Mouse (Mus musculus) forebrain, embryonic 14.5 days (tissue): Measurements from ENCODE around the gene Lypd6b. TPM values are rescaled to one million over a fixed set of nuclear protein-coding genes. Genes with fewer than 3 reads are reported as not detected.

Experiments used
- ATAC-seq: fragments of 200-750 bp; cut with Nextera tagmentation; 2 replicates; pipeline ENCODE4 v1.8.0; 2017; ENCODE audit warnings: mild to moderate bottlenecking, moderate library complexity
- DNase-seq: peaks from one replicate; pipeline ENCODE4 v3.0.0-alpha.2; 2015; ENCODE audit warnings: low spot score
- H3K27ac ChIP-seq: fragments of 300-500 bp; sonication (generic); 2 replicates; pipeline ENCODE4 v1.5.1; 2014; ENCODE audit warnings: low read depth, mild to moderate bottlenecking, control low read depth, low read length, moderate library complexity
- H3K27me3 ChIP-seq: fragments of 300-500 bp; sonication (generic); replicated peaks from 2 replicates; pipeline ENCODE4 v1.6.1; 2014; ENCODE audit warnings: low read length, control low read depth, mixed read lengths; ENCODE audit not compliant: control insufficient read depth, insufficient read depth
- H3K36me3 ChIP-seq: fragments of 300-500 bp; sonication (generic); 2 replicates; pipeline ENCODE4 v1.6.1; 2014; ENCODE audit warnings: low read length, control low read depth; ENCODE audit not compliant: control insufficient read depth, insufficient read depth
- H3K4me1 ChIP-seq: fragments of 300-500 bp; sonication (generic); 2 replicates; pipeline ENCODE4 v1.6.1; 2014; ENCODE audit warnings: antibody characterized with exemption, low read length, control low read depth; ENCODE audit not compliant: control insufficient read depth, insufficient read depth
- H3K4me2 ChIP-seq: fragments of 300-500 bp; sonication (generic); 2 replicates; pipeline ENCODE4 v1.6.1; 2014; ENCODE audit warnings: mild to moderate bottlenecking, control low read depth, low read length
- H3K4me3 ChIP-seq: fragments of 300-500 bp; sonication (generic); 2 replicates; pipeline ENCODE4 v1.5.1; 2014; ENCODE audit warnings: low read depth, low read length, control low read depth
- H3K9ac ChIP-seq: fragments of 300-500 bp; sonication (generic); 2 replicates; pipeline ENCODE4 v1.6.1; 2014; ENCODE audit warnings: mild to moderate bottlenecking, low read length, control low read depth, moderate library complexity
- H3K9me3 ChIP-seq: fragments of 300-500 bp; sonication (generic); replicated peaks from 2 replicates; pipeline ENCODE4 v1.6.1; 2016; ENCODE audit warnings: low read length, control low read depth, mixed read lengths; ENCODE audit not compliant: control insufficient read depth
- WGBS: fragments of 180-500 bp; shearing (Covaris S2); extraction: QIAGEN DNeasy Blood & Tissue Kit; methylation state at CpG from one replicate; pipeline ENCODE4 v1.1.7; 2014; 5-methylcytosine and 5-hydroxymethylcytosine counted together
- polyA plus RNA-seq: library from polyadenylated mRNA; unstranded; fragments of >200 nt; fragmentation: Nextera tagmentation; extraction: Ambion mirVana; gene quantifications from 2 replicates; pipeline ENCODE4 v1.2.1, GENCODE M21; 2014

The Lypd6b gene
- polyA plus RNA-seq = 8.7 and 10.7 TPM in 2 replicates

DNA sequence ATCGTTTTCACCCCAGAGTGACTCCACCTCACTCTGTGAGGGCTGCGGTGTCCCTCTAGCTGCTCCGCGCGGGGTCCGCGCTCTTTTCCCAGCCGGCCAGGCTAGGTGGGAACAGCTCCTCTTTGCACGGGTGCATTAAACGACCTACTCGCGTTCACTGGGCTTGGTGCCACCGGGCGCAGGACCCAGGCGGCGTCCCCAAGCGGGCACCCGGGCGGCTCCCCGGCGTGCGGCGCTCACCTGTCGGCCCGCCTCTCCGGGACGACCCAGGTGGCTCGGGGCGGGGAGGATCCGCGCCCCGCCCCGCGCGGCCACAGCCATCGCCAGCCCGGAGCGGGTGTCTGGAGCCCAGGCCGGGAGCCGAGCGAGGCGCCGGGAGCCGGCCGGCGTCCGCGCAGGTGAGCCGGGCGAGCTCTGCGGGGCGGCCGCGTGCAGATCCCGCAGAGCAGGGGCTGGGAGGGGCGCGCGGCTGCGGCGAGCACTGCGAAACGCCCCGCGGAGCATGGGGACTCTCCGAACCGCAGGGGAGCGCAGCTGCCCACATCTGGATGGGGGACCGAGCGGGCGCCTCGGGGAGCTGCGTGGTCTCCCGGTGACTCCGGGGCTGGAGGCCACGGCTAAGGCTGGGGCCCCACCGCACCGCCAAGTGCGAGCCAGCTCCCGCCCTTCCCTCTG lies at the start of gene Lypd6b:
Lypd6b (plus strand) TSS at position 313 of the 675 bp plus-strand sequence.
- ATAC-seq (peak; percentile 69), DNase-seq (peak; percentile 37)
- H3K4me2 ChIP-seq = peak within 1 kb of the TSS; percentile 100
- no peaks in the 10 kb centered on the region for H3K36me3 ChIP-seq
- peaks cover 5% of the 10 kb centered on the region for H3K4me1 ChIP-seq
- under 1% methylated on average over 79 of the region's 79 CpGs for WGBS
- H3K9me3 ChIP-seq = no peaks in the 10 kb centered on the region
- no peak within 1 kb of the TSS for H3K27ac ChIP-seq
- peak within 1 kb of the TSS; percentile 76 for H3K9ac ChIP-seq
- peak within 1 kb of the TSS; percentile 61 for H3K4me3 ChIP-seq
- H3K27me3 ChIP-seq = peaks cover 4% of the 10 kb centered on the region; the same call in 1 of the 2 replicates

DNA sequence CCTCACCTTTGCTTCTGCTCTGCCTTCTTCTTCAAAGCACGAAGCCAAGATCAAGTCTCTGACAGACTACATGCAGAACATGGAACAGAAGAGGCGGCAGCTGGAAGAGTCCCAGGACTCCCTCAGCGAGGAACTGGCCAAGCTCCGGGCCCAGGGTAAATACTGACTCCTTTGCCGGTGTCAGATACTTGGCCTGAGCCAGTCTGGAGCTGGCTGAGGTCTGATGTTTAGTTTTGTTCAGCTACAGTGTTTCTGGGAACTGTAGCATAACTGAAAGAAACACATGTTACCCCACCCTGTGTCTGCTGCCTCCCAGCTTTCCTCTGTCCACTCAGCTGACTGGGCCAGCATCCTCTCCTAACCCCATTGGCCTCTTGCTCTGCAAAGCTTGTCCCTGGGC lies 48.4 kb upstream of the Lypd6b start:
- Histone ChIP-seq H3K4me3 (no peak overlapping the region), H3K27ac (no peak overlapping the region), H3K9me3 (no peaks in the 10 kb centered on the region), H3K4me1 (peaks cover 8% of the 10 kb centered on the region; the same call in 1 of the 2 replicates), H3K27me3 (no peaks in the 10 kb centered on the region), H3K4me2 (no peak overlapping the region), H3K9ac (no peak overlapping the region), H3K36me3 (peaks cover 87% of the 10 kb centered on the region)
- ATAC-seq (no peak), DNase-seq (no peak)
- WGBS = 94% methylated on average over 5 of the region's 5 CpGs

DNA sequence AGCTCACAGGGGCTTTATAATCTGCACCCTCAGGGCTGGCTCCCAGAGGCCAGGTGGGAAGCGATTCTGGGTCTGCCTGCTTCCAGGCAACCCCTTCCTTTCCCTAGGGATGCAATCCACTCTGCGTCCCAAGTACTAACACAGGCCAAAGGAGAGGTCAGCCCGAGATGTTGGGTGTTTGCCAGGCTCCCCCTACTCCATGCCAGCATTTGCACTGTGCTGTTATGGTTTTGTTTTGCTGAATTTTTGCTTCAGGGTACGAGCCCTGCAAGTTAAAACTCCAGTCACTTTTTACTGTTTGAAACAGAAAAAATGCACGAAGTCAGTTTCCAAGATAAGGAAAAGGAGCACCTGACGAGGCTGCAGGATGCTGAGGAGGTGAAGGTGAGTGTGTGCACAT lies 46.5 kb upstream of the Lypd6b start:
- Histone ChIP-seq H3K4me3 (no peak overlapping the region), H3K9me3 (no peaks in the 10 kb centered on the region), H3K36me3 (peaks cover 92% of the 10 kb centered on the region), H3K27ac (peak overlapping the region; percentile 77), H3K4me1 (peaks cover 8% of the 10 kb centered on the region; the same call in 1 of the 2 replicates), H3K27me3 (no peaks in the 10 kb centered on the region), H3K9ac (no peak overlapping the region), H3K4me2 (no peak overlapping the region)
- 77% methylated on average over 6 of the region's 6 CpGs for WGBS
- DNase-seq (no peak), ATAC-seq (no peak)

DNA sequence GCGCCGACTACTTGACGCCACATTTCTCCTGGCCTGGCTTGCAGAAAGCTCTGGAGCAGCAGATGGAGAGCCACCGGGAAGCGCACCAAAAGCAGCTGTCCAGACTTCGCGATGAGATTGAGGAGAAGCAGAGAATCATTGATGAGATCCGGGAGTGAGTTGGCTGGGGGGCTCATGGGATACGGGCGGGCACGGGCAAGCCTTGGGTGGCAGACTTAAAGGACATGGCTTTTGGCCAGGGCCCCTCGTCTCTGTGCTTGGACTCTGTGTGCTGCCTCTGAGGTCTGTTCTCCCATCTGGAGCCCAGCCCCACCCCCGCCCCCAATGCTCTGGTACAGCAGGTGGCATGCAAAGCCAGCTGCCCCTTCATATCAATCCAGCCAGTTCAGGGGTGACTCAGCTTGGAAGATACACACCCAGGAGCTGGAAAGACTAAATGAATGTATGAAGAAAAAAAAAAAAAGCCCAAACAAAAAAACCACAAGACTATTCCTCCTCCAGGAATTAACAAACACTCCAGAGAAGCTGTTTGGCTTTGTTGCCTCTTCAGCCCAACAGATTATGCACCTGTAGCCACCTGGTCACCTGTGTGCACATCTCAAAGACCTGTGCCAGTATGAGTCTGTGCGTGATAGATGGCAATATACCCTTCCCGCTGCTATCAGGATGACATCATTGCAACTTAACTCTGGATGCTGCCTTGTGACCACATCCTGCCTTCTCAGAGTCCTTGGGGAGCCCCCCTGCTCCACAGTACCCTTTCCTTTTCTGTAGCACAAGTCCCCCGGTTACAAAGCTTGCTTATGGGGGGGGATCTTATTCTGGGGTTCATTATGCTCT lies 45.4 kb upstream of the Lypd6b start:
- Histone ChIP-seq H3K27ac (peak overlapping the region; percentile 77), H3K4me1 (peaks cover 8% of the 10 kb centered on the region; the same call in 1 of the 2 replicates), H3K36me3 (peaks cover 93% of the 10 kb centered on the region), H3K9me3 (no peaks in the 10 kb centered on the region), H3K4me3 (no peak overlapping the region), H3K9ac (no peak overlapping the region), H3K27me3 (no peaks in the 10 kb centered on the region), H3K4me2 (no peak overlapping the region)
- DNase-seq = peak; percentile 82
- WGBS = 58% methylated on average over 16 of the region's 16 CpGs
- ATAC-seq = peak; percentile 72

DNA sequence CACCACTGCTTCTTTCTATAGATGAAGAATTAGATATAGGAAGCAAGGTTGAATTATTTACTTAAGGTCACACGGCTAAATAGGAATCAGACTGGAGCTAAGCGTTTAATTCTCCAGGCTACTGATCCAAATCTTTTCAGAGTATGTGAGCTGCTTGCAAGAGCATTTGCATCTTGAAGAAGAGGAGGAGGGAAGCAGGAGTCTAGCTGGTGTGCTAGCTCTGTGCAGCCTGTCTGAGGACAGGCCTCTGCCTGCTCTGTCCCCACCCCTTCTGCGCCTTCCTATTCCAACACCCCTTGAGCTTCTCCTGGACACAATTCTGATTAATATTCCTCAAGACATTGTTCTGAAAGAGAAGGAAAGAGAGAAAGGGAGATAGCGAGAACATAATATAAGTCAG lies 44.6 kb upstream of the Lypd6b start:
- peak overlapping the region; percentile 46; the same call in 1 of the 2 replicates for H3K27ac ChIP-seq
- H3K36me3 ChIP-seq = peaks cover 96% of the 10 kb centered on the region
- H3K9ac ChIP-seq = no peak overlapping the region
- 88% methylated on average over 4 of the region's 4 CpGs for WGBS
- no peak for DNase-seq
- no peaks in the 10 kb centered on the region for H3K27me3 ChIP-seq
- no peak overlapping the region for H3K4me2 ChIP-seq
- no peak for ATAC-seq
- peaks cover 8% of the 10 kb centered on the region; the same call in 1 of the 2 replicates for H3K4me1 ChIP-seq
- H3K9me3 ChIP-seq = no peaks in the 10 kb centered on the region
- H3K4me3 ChIP-seq = no peak overlapping the region

DNA sequence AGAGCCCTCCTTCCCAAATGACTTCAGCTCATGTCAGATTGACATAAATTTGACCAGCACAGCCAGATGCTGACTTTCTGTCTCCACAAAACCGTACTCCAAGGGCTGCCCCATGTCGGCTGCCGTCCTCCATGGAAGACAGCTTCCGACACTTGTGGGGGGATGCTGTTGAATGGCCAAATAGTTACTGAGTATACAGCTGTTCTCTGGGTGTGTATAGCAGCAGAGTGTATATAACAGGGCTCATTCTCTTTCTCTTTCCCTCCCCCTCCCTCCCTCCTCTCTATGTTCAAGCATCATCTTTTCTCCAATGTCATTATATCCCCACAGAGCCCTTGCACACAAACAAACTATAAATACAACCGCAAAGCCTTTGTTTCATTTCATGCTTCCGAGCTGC lies 43.7 kb upstream of the Lypd6b start:
- H3K27ac ChIP-seq = no peak overlapping the region

DNA sequence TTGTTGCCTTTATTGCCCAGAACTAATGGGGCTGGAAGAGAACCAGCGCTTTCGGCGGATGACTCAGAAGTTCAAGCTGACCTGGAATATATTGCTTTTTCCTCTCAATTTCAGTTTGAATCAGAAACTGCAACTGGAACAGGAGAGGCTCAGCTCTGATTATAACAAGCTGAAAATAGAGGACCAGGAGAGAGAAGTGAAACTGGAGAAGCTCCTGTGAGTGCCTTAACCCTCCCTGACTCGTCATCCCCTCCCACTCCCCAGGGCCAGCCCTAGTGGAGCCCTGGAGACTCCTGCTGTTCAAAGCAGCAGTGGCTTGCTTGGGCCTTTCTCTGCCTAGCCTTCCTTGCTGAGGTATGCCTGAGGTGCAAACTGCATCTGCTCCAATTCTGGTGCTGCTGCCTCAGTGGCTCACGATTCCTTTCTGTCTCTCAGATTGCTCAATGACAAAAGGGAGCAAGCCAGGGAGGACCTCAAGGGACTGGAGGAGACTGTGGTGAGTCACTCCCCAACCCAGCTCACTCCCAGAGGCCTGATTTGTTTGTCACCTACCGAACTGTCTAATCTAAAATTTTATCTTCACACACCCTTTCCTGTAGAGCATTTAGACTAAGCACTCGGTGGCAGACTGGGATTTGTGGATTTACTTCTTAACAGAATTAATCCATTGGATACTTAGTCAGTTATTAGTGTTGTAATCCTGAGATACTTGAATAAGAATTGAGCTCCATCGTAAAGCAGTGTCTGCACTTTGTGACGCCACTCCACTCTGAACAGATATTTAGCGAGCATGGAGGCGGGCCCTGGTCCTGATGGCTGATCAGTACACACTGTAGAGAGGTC lies 43.0 kb upstream of the Lypd6b start:
- Histone ChIP-seq H3K4me2 (no peak overlapping the region), H3K4me3 (no peak overlapping the region), H3K4me1 (peaks cover 8% of the 10 kb centered on the region; the same call in 1 of the 2 replicates), H3K27ac (peak overlapping the region; percentile 70), H3K9me3 (no peaks in the 10 kb centered on the region), H3K9ac (no peak overlapping the region), H3K27me3 (no peaks in the 10 kb centered on the region), H3K36me3 (peaks cover 92% of the 10 kb centered on the region)
- 68% methylated on average over 11 of the region's 11 CpGs for WGBS
- DNase-seq (no peak), ATAC-seq (0 out of 2 replicates have a peak, but pooled peaks have one; percentile 2)

More for the DNA sequence above, 43.7 kb upstream of the Lypd6b start:
- no peak overlapping the region for H3K9ac ChIP-seq
- H3K27me3 ChIP-seq = no peaks in the 10 kb centered on the region
- peaks cover 8% of the 10 kb centered on the region; the same call in 1 of the 2 replicates for H3K4me1 ChIP-seq
- 73% methylated on average over 6 of the region's 6 CpGs for WGBS
- H3K9me3 ChIP-seq = no peaks in the 10 kb centered on the region
- ATAC-seq (no peak), DNase-seq (no peak)
- peaks cover 92% of the 10 kb centered on the region for H3K36me3 ChIP-seq
- no peak overlapping the region for H3K4me3 ChIP-seq
- no peak overlapping the region for H3K4me2 ChIP-seq

DNA sequence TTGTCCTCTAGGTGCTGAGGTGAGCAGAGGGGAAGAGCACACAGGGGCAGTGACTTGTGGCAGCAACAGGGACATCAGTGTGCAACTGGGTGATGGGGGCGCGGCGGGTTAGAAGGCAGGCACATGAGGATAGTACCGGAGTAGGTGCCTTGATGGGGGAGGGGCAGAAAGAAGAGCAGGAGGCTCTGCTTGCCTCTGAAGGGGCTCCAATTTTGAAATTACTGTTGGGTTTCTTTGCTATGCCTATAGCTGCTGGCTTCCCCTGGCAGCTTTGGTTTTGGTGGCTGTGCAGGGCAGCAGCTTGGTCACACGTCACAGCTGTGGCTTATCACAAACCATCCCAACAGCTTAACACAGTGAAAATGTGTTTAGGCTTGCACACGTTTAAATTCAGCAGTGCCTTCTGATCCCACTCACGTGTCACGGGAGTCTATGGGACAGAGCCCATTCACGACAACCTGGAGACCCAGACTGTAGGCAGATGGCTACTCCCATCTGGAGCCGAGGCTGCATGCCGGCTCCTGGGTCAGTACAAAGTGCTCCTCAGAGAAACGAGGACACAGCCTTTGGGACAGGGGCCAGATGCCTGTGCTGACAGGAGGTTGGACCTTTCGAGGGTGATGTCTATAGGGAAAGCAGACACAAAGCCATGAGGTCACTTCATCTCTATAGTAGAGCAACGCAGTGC lies 42.2 kb upstream of the Lypd6b start:
- no peaks in the 10 kb centered on the region for H3K27me3 ChIP-seq
- peaks cover 8% of the 10 kb centered on the region; the same call in 1 of the 2 replicates for H3K4me1 ChIP-seq
- H3K4me2 ChIP-seq = no peak overlapping the region
- H3K4me3 ChIP-seq = no peak overlapping the region
- peak; percentile 56 for DNase-seq
- peak overlapping the region; percentile 70 for H3K27ac ChIP-seq
- no peaks in the 10 kb centered on the region for H3K9me3 ChIP-seq
- ATAC-seq = peak; percentile 27; the same call in 1 of the 2 replicates
- WGBS = 61% methylated on average over 14 of the region's 14 CpGs
- H3K9ac ChIP-seq = no peak overlapping the region
- H3K36me3 ChIP-seq = peaks cover 92% of the 10 kb centered on the region
